Mouse (Mus musculus) heart, embryonic 13.5 days (tissue): ENCODE data around the gene Poc1a. TPM values are rescaled to one million over a fixed set of nuclear protein-coding genes. Genes with fewer than 3 reads are reported as not detected.

Experiments
- ATAC-seq: fragments of 200-750 bp; cut with Nextera tagmentation; 2 replicates; pipeline ENCODE4 v1.8.0; 2017; ENCODE audit warnings: moderate TSS enrichment; ENCODE audit not compliant: insufficient number of reproducible peaks, low FRiP score, low TSS enrichment; ENCODE audit errors: extremely low read depth
- H3K27ac ChIP-seq: fragments of 300-500 bp; sonication (generic); replicated peaks from 2 replicates; pipeline ENCODE4 v1.5.1; 2015; ENCODE audit warnings: moderate library complexity, mild to moderate bottlenecking, inconsistent platforms
- H3K27me3 ChIP-seq: fragments of 300-500 bp; sonication (generic); replicated peaks from 2 replicates; pipeline ENCODE4 v1.6.1; 2015; ENCODE audit warnings: mild to moderate bottlenecking, inconsistent platforms
- H3K36me3 ChIP-seq: fragments of 300-500 bp; sonication (generic); 2 replicates; pipeline ENCODE4 v1.6.1; 2015; ENCODE audit warnings: mild to moderate bottlenecking, inconsistent platforms
- H3K4me1 ChIP-seq: fragments of 300-500 bp; sonication (generic); 2 replicates; pipeline ENCODE4 v1.6.1; 2015; ENCODE audit warnings: inconsistent platforms
- H3K4me2 ChIP-seq: fragments of 300-500 bp; sonication (generic); 2 replicates; pipeline ENCODE4 v1.6.1; 2015; ENCODE audit warnings: inconsistent platforms, mild to moderate bottlenecking, moderate library complexity
- H3K4me3 ChIP-seq: fragments of 300-500 bp; sonication (generic); 2 replicates; pipeline ENCODE4 v1.5.1; 2015; ENCODE audit warnings: moderate library complexity, mild to moderate bottlenecking, inconsistent platforms
- H3K9ac ChIP-seq: fragments of 300-500 bp; sonication (generic); 2 replicates; pipeline ENCODE4 v1.6.1; 2015; ENCODE audit warnings: inconsistent platforms, mild to moderate bottlenecking, moderate library complexity
- H3K9me3 ChIP-seq: fragments of 300-500 bp; sonication (generic); 2 replicates; pipeline ENCODE4 v1.6.1; 2016; ENCODE audit warnings: inconsistent platforms
- WGBS: fragments of 180-500 bp; shearing (Covaris S2); methylation state at CpG from one replicate; pipeline ENCODE4 v1.1.7; 2015; ENCODE audit warnings: mixed read lengths; 5-methylcytosine and 5-hydroxymethylcytosine counted together
- polyA plus RNA-seq: library from polyadenylated mRNA; unstranded; fragments of >200 nt; fragmentation: Nextera tagmentation; extraction: Ambion mirVana; gene quantifications from 2 replicates; pipeline ENCODE4 v1.2.1, GENCODE M21; 2015

Poc1a gene
- polyA plus RNA-seq, 1 experiment from 2014 or later = 26.4 TPM

- H3K4me1 ChIP-seq = peaks cover 44% of the 10 kb centered on the region
- H3K27ac ChIP-seq = peak overlapping the region; percentile 21; the same call in 1 of the 2 replicates
- ATAC-seq = no peak
- H3K4me2 ChIP-seq = no peak overlapping the region
- no peaks in the 10 kb centered on the region for H3K9me3 ChIP-seq
- WGBS = 73% methylated on average over 10 of the region's 10 CpGs
- no peaks in the 10 kb centered on the region for H3K36me3 ChIP-seq
- H3K9ac ChIP-seq = no peak overlapping the region
- no peak overlapping the region for H3K4me3 ChIP-seq
- H3K27me3 ChIP-seq = no peaks in the 10 kb centered on the region
These were observed 74.5 kb downstream of the Poc1a start for GRCm38 (mm10) chr9:106355217-106355974.

GRCm38 (mm10) chr9:106355975-106356286 is 75.1 kb downstream of the Poc1a start:
- no peaks in the 10 kb centered on the region for H3K27me3 ChIP-seq
- H3K4me2 ChIP-seq = no peak overlapping the region
- H3K9ac ChIP-seq = no peak overlapping the region
- peaks cover 44% of the 10 kb centered on the region for H3K4me1 ChIP-seq
- H3K27ac ChIP-seq = peak overlapping the region; percentile 21
- ATAC-seq = peak; percentile 34; the same call in 1 of the 2 replicates
- H3K4me3 ChIP-seq = no peak overlapping the region
- H3K36me3 ChIP-seq = no peaks in the 10 kb centered on the region
- H3K9me3 ChIP-seq = no peaks in the 10 kb centered on the region

- no peaks in the 10 kb centered on the region for H3K36me3 ChIP-seq
- H3K9me3 ChIP-seq = no peaks in the 10 kb centered on the region
- H3K27ac ChIP-seq = 0 out of 2 replicates have a peak overlapping the region, but pooled peaks have one; percentile 21
- no peak; the same call in 1 of the 2 replicates for ATAC-seq
- H3K4me1 ChIP-seq = peaks cover 43% of the 10 kb centered on the region
- H3K4me3 ChIP-seq = no peak overlapping the region
- no peaks in the 10 kb centered on the region for H3K27me3 ChIP-seq
- H3K9ac ChIP-seq = no peak overlapping the region
- H3K4me2 ChIP-seq = no peak overlapping the region
- WGBS = 62% methylated on average over 10 of the region's 10 CpGs
These were observed 75.5 kb downstream of the Poc1a start for GRCm38 (mm10) chr9:106356323-106356844.

GRCm38 (mm10) chr9:106357167-106357566 is 76.3 kb downstream of the Poc1a start:
- Histone ChIP-seq H3K4me3 (no peak overlapping the region), H3K27ac (no peak overlapping the region), H3K27me3 (no peaks in the 10 kb centered on the region), H3K9me3 (no peaks in the 10 kb centered on the region), H3K4me1 (peaks cover 36% of the 10 kb centered on the region), H3K36me3 (no peaks in the 10 kb centered on the region), H3K9ac (no peak overlapping the region), H3K4me2 (no peak overlapping the region)
- 62% methylated on average over 3 of the region's 3 CpGs for WGBS
- no peak for ATAC-seq

- no peak overlapping the region for H3K4me3 ChIP-seq
- WGBS = 67% methylated on average over 6 of the region's 6 CpGs
- no peak overlapping the region for H3K27ac ChIP-seq
- H3K36me3 ChIP-seq = no peaks in the 10 kb centered on the region
- H3K27me3 ChIP-seq = no peaks in the 10 kb centered on the region
- H3K9ac ChIP-seq = no peak overlapping the region
- H3K4me1 ChIP-seq = peaks cover 19% of the 10 kb centered on the region
- H3K4me2 ChIP-seq = no peak overlapping the region
- ATAC-seq = no peak
- H3K9me3 ChIP-seq = no peaks in the 10 kb centered on the region
These were observed 78.4 kb downstream of the Poc1a start for GRCm38 (mm10) chr9:106359297-106359696.

GRCm38 (mm10) chr9:106361140-106361539 is 80.3 kb downstream of the Poc1a start:
- H3K27me3 ChIP-seq = no peaks in the 10 kb centered on the region
- H3K9ac ChIP-seq = no peak overlapping the region
- H3K36me3 ChIP-seq = no peaks in the 10 kb centered on the region
- no peak overlapping the region for H3K4me3 ChIP-seq
- no peak for ATAC-seq
- no peak overlapping the region for H3K4me2 ChIP-seq
- 76% methylated on average over 6 of the region's 6 CpGs for WGBS
- no peak overlapping the region for H3K27ac ChIP-seq
- H3K9me3 ChIP-seq = no peaks in the 10 kb centered on the region
- peaks cover 12% of the 10 kb centered on the region for H3K4me1 ChIP-seq

- 57% methylated on average over 7 of the region's 7 CpGs for WGBS
- Histone ChIP-seq H3K4me3 (no peak overlapping the region), H3K4me1 (peaks cover 26% of the 10 kb centered on the region), H3K27me3 (no peaks in the 10 kb centered on the region), H3K36me3 (no peaks in the 10 kb centered on the region), H3K9ac (no peak overlapping the region), H3K27ac (0 out of 2 replicates have a peak overlapping the region, but pooled peaks have one; percentile 20), H3K9me3 (no peaks in the 10 kb centered on the region), H3K4me2 (no peak overlapping the region)
- ATAC-seq = no peak
These were observed 84.5 kb downstream of the Poc1a start for GRCm38 (mm10) chr9:106365333-106365732.

- no peak overlapping the region for H3K4me2 ChIP-seq
- no peaks in the 10 kb centered on the region for H3K27me3 ChIP-seq
- H3K36me3 ChIP-seq = peaks cover 6% of the 10 kb centered on the region
- 45% methylated on average over 1 of the region's 1 CpGs for WGBS
- no peak overlapping the region for H3K4me3 ChIP-seq
- no peak for ATAC-seq
- peaks cover 35% of the 10 kb centered on the region for H3K4me1 ChIP-seq
- H3K9me3 ChIP-seq = no peaks in the 10 kb centered on the region
- no peak overlapping the region for H3K27ac ChIP-seq
- H3K9ac ChIP-seq = no peak overlapping the region
These were observed 85.3 kb downstream of the Poc1a start for GRCm38 (mm10) chr9:106366188-106366587.

GRCm38 (mm10) chr9:106367001-106367400 is 86.1 kb downstream of the Poc1a start:
- H3K4me1 ChIP-seq = peaks cover 43% of the 10 kb centered on the region
- peak overlapping the region; percentile 95 for H3K4me3 ChIP-seq
- WGBS = 21% methylated on average over 5 of the region's 5 CpGs
- no peaks in the 10 kb centered on the region for H3K27me3 ChIP-seq
- H3K9ac ChIP-seq = peak overlapping the region; percentile 78
- no peaks in the 10 kb centered on the region for H3K9me3 ChIP-seq
- H3K4me2 ChIP-seq = peak overlapping the region; percentile 99
- H3K36me3 ChIP-seq = peaks cover 14% of the 10 kb centered on the region
- H3K27ac ChIP-seq = peak overlapping the region; percentile 37
- ATAC-seq = no peak

GRCm38 (mm10) chr9:106367592-106368111 is 86.8 kb downstream of the Poc1a start:
- Histone ChIP-seq H3K27ac (peak overlapping the region; percentile 97), H3K27me3 (no peaks in the 10 kb centered on the region), H3K4me1 (peaks cover 49% of the 10 kb centered on the region), H3K4me2 (peak overlapping the region; percentile 99), H3K9ac (peak overlapping the region; percentile 98), H3K9me3 (no peaks in the 10 kb centered on the region), H3K4me3 (peak overlapping the region; percentile 95), H3K36me3 (peaks cover 20% of the 10 kb centered on the region)
- ATAC-seq = peak; percentile 87
- under 1% methylated on average over 36 of the region's 36 CpGs for WGBS

GRCm38 (mm10) chr9:106368112-106368717 is 87.4 kb downstream of the Poc1a start, which contains the start of gene Dusp7:
Dusp7 (plus strand) TSS chr9:106368632.
- peak within 1 kb of the TSS; percentile 99 for H3K4me2 ChIP-seq
- peak within 1 kb of the TSS; percentile 98 for H3K9ac ChIP-seq
- peak within 1 kb of the TSS; percentile 97 for H3K27ac ChIP-seq
- H3K9me3 ChIP-seq = no peaks in the 10 kb centered on the region
- H3K36me3 ChIP-seq = peaks cover 26% of the 10 kb centered on the region
- H3K4me1 ChIP-seq = peaks cover 53% of the 10 kb centered on the region
- WGBS = under 1% methylated on average over 39 of the region's 57 CpGs
- peak; percentile 53 for ATAC-seq
- H3K4me3 ChIP-seq = peak within 1 kb of the TSS; percentile 95
- no peaks in the 10 kb centered on the region for H3K27me3 ChIP-seq
